Mouse (Mus musculus): ENCODE data around the gene Gm45716. TPM values are rescaled to one million over a fixed set of nuclear protein-coding genes. Genes with fewer than 3 reads are reported as not detected.

Gm45716 gene
- polyA plus RNA-seq (2015; fragmentation: Nextera tagmentation; extraction: Ambion mirVana): 9.4 and 9.7 TPM in 2 replicates

GRCm38 (mm10) chr11:90187441-90187840 lies at the start of gene Gm45716:
TSS of gene Gm45716 (plus strand) at chr11:90187683.
- Histone ChIP-seq H3K9ac (ENCODE audit: low read depth, low read length) (no peak within 1 kb of the TSS), H3K9me3 (ENCODE audit: control insufficient read depth, low read length) (0 out of 2 replicates have a peak, but pooled peaks cover 4% of the 10 kb centered on the region), H3K4me2 (ENCODE audit: low read depth, low read length) (no peak within 1 kb of the TSS), H3K4me1 (ENCODE audit: control insufficient read depth, insufficient read depth, low read length) (no peaks in the 10 kb centered on the region), H3K27me3 (replicated peaks; ENCODE audit: control insufficient read depth, insufficient read depth, low read length) (no peaks in the 10 kb centered on the region), H3K27ac (ENCODE audit: low read length) (no peak within 1 kb of the TSS), H3K36me3 (ENCODE audit: control insufficient read depth, insufficient read depth, low read length) (no peaks in the 10 kb centered on the region), H3K4me3 (ENCODE audit: low read length) (no peak within 1 kb of the TSS)
- WGBS: 85% methylated on average over 7 of the region's 7 CpGs
- ATAC-seq: no peak

DNA sequence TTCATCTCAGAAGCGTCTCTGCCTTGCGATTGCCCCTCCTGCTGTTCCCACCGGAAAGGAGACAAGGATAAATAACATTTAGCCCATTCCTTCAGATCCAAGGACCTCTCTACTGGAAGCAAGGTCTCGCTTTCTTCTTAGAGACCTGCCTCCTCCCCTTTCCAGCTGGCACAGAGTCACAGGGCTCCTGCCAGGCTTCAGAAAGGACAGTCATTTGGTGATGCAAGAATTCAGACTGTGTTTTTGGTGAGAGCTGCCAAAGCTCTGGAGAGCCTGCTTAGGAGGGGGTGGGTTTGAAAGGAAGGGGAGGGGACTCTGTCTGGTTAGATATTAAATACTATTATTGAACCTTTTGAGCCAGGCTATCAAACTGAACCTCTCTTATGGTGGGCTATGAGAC lies 45.1 kb upstream of the Gm45716 start:
- no peak overlapping the region for H3K9ac ChIP-seq (ENCODE audit: low read depth, low read length)
- no peaks in the 10 kb centered on the region for H3K4me1 ChIP-seq (ENCODE audit: control insufficient read depth, insufficient read depth, low read length)
- H3K4me3 ChIP-seq (ENCODE audit: low read length): no peak overlapping the region
- no peak overlapping the region for H3K4me2 ChIP-seq (ENCODE audit: low read depth, low read length)
- ATAC-seq: no peak
- H3K36me3 ChIP-seq (ENCODE audit: control insufficient read depth, insufficient read depth, low read length): no peaks in the 10 kb centered on the region
- 42% methylated on average over 4 of the region's 4 CpGs for whole genome bisulfite sequencing
- no peak overlapping the region for H3K27ac ChIP-seq (ENCODE audit: low read length)
- H3K27me3 ChIP-seq (replicated peaks; ENCODE audit: control insufficient read depth, insufficient read depth, low read length): no peaks in the 10 kb centered on the region
- H3K9me3 ChIP-seq (ENCODE audit: control insufficient read depth, low read length): no peaks in the 10 kb centered on the region

- Histone ChIP-seq H3K9ac (ENCODE audit: low read depth, low read length) (no peak overlapping the region), H3K27me3 (replicated peaks; ENCODE audit: control insufficient read depth, insufficient read depth, low read length) (no peaks in the 10 kb centered on the region), H3K36me3 (ENCODE audit: control insufficient read depth, insufficient read depth, low read length) (no peaks in the 10 kb centered on the region), H3K27ac (ENCODE audit: low read length) (no peak overlapping the region), H3K4me2 (ENCODE audit: low read depth, low read length) (no peak overlapping the region), H3K9me3 (ENCODE audit: control insufficient read depth, low read length) (no peaks in the 10 kb centered on the region), H3K4me1 (ENCODE audit: control insufficient read depth, insufficient read depth, low read length) (no peaks in the 10 kb centered on the region), H3K4me3 (ENCODE audit: low read length) (no peak overlapping the region)
- 68% methylated on average over 4 of the region's 4 CpGs for WGBS
- ATAC-seq: no peak
Measured at GRCm38 (mm10) chr11:90142936-90143335, 44.5 kb upstream of the Gm45716 start.

GRCm38 (mm10) chr11:90146086-90146860 lies 41.2 kb upstream of the Gm45716 start:
- WGBS: 91% methylated on average over 17 of the region's 17 CpGs
- ATAC-seq: no peak

GRCm38 (mm10) chr11:90155066-90155465 lies 32.4 kb upstream of the Gm45716 start:
- no peaks in the 10 kb centered on the region for H3K4me1 ChIP-seq (ENCODE audit: control insufficient read depth, insufficient read depth, low read length)
- H3K27ac ChIP-seq (ENCODE audit: low read length): no peak overlapping the region
- H3K27me3 ChIP-seq (replicated peaks; ENCODE audit: control insufficient read depth, insufficient read depth, low read length): no peaks in the 10 kb centered on the region
- H3K9me3 ChIP-seq (ENCODE audit: control insufficient read depth, low read length): no peaks in the 10 kb centered on the region
- WGBS: 46% methylated on average over 5 of the region's 5 CpGs
- no peak overlapping the region for H3K9ac ChIP-seq (ENCODE audit: low read depth, low read length)
- H3K4me2 ChIP-seq (ENCODE audit: low read depth, low read length): no peak overlapping the region
- H3K36me3 ChIP-seq (ENCODE audit: control insufficient read depth, insufficient read depth, low read length): no peaks in the 10 kb centered on the region
- no peak for ATAC-seq
- H3K4me3 ChIP-seq (ENCODE audit: low read length): no peak overlapping the region

More at GRCm38 (mm10) chr11:90146086-90146860, 41.2 kb upstream of the Gm45716 start:
- Histone ChIP-seq H3K9ac (ENCODE audit: low read depth, low read length) (no peak overlapping the region), H3K4me3 (ENCODE audit: low read length) (no peak overlapping the region), H3K27ac (ENCODE audit: low read length) (no peak overlapping the region), H3K4me2 (ENCODE audit: low read depth, low read length) (no peak overlapping the region), H3K36me3 (ENCODE audit: control insufficient read depth, insufficient read depth, low read length) (no peaks in the 10 kb centered on the region), H3K27me3 (replicated peaks; ENCODE audit: control insufficient read depth, insufficient read depth, low read length) (no peaks in the 10 kb centered on the region), H3K9me3 (ENCODE audit: control insufficient read depth, low read length) (no peaks in the 10 kb centered on the region), H3K4me1 (ENCODE audit: control insufficient read depth, insufficient read depth, low read length) (no peaks in the 10 kb centered on the region)

DNA sequence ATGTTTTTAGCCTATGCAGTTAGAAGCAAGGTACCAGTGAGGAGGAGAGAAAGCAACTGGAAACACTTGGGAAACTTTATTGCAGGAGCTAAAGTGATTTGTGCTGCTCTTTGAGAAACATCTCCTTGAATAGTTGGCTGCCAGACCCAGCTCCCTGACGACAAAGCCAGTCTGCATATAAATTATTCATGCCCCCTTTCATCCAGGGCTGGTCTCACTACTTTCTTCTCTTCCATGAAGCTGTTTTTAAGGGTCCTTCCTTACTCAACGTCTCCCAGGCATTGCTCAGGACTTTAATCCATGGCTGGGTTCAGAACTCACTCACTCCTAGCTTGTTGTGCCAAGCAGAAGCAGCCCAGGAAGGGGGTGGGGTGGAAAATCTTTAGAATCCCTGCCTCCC lies 32.0 kb upstream of the Gm45716 start:
- no peaks in the 10 kb centered on the region for H3K27me3 ChIP-seq (replicated peaks; ENCODE audit: control insufficient read depth, insufficient read depth, low read length)
- H3K4me3 ChIP-seq (ENCODE audit: low read length): no peak overlapping the region
- H3K4me2 ChIP-seq (ENCODE audit: low read depth, low read length): no peak overlapping the region
- no peaks in the 10 kb centered on the region for H3K36me3 ChIP-seq (ENCODE audit: control insufficient read depth, insufficient read depth, low read length)
- 11% methylated on average over 2 of the region's 2 CpGs for WGBS
- H3K9ac ChIP-seq (ENCODE audit: low read depth, low read length): no peak overlapping the region
- no peaks in the 10 kb centered on the region for H3K9me3 ChIP-seq (ENCODE audit: control insufficient read depth, low read length)
- H3K27ac ChIP-seq (ENCODE audit: low read length): no peak overlapping the region
- H3K4me1 ChIP-seq (ENCODE audit: control insufficient read depth, insufficient read depth, low read length): no peaks in the 10 kb centered on the region
- ATAC-seq: no peak

GRCm38 (mm10) chr11:90167771-90168170 lies 19.7 kb upstream of the Gm45716 start:
- WGBS: 35% methylated on average over 6 of the region's 6 CpGs
- ATAC-seq: no peak
- no peaks in the 10 kb centered on the region for H3K9me3 ChIP-seq (ENCODE audit: control insufficient read depth, low read length)
- no peaks in the 10 kb centered on the region for H3K36me3 ChIP-seq (ENCODE audit: control insufficient read depth, insufficient read depth, low read length)
- no peaks in the 10 kb centered on the region for H3K27me3 ChIP-seq (replicated peaks; ENCODE audit: control insufficient read depth, insufficient read depth, low read length)
- no peak overlapping the region for H3K4me2 ChIP-seq (ENCODE audit: low read depth, low read length)
- H3K9ac ChIP-seq (ENCODE audit: low read depth, low read length): no peak overlapping the region
- no peak overlapping the region for H3K27ac ChIP-seq (ENCODE audit: low read length)
- H3K4me3 ChIP-seq (ENCODE audit: low read length): no peak overlapping the region
- H3K4me1 ChIP-seq (ENCODE audit: control insufficient read depth, insufficient read depth, low read length): no peaks in the 10 kb centered on the region

GRCm38 (mm10) chr11:90168338-90169065 lies 19.0 kb upstream of the Gm45716 start:
- no peak for ATAC-seq
- Histone ChIP-seq H3K36me3 (ENCODE audit: control insufficient read depth, insufficient read depth, low read length) (no peaks in the 10 kb centered on the region), H3K4me2 (ENCODE audit: low read depth, low read length) (no peak overlapping the region), H3K27ac (ENCODE audit: low read length) (no peak overlapping the region), H3K4me1 (ENCODE audit: control insufficient read depth, insufficient read depth, low read length) (no peaks in the 10 kb centered on the region), H3K9me3 (ENCODE audit: control insufficient read depth, low read length) (no peaks in the 10 kb centered on the region), H3K27me3 (replicated peaks; ENCODE audit: control insufficient read depth, insufficient read depth, low read length) (no peaks in the 10 kb centered on the region), H3K4me3 (ENCODE audit: low read length) (no peak overlapping the region), H3K9ac (ENCODE audit: low read depth, low read length) (no peak overlapping the region)
- 87% methylated on average over 10 of the region's 10 CpGs for WGBS

DNA sequence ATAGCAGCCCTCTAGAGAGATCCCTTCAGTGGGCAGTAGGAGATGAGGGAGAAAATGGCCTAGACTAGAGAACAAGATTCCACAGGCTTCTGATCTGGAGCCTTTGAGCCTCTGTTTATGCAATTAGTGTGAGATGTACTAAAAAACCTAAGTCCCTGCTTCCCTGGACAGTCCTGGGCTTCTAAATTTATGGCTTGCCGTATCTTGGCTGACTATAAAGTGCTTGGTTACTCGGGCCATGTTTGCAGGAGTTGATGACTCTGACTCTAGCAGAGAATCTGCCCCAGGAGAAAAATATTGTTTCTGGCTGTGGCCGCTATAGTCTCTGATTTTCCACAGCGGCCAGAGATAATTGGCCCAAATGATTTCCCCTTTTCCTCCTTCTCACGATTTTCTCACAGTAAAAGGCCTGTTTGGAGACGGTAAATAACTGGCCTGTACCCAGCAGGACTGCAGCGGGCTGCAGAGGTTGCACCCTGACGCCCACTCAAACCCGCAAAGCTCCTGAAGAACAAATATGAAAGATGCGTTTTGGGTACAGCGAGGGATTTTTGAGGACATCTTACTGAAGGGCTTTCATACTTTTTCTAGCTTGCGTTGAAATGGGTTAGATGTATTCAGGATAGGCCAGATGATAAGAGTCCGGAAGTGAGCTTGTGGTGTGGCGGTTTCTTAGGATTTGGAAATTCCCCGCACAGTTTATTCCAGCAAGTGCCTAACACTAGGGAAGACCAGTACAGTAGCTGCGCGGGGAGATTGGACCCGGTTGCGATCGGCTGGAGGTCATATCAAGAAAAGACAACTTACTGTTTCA lies 18.1 kb upstream of the Gm45716 start:
- WGBS: 53% methylated on average over 20 of the region's 20 CpGs
- ATAC-seq: peak; percentile 26; the same call in 1 of the 2 replicates
- no peaks in the 10 kb centered on the region for H3K9me3 ChIP-seq (ENCODE audit: control insufficient read depth, low read length)
- H3K36me3 ChIP-seq (ENCODE audit: control insufficient read depth, insufficient read depth, low read length): no peaks in the 10 kb centered on the region
- H3K4me1 ChIP-seq (ENCODE audit: control insufficient read depth, insufficient read depth, low read length): no peaks in the 10 kb centered on the region
- H3K9ac ChIP-seq (ENCODE audit: low read depth, low read length): no peak overlapping the region
- H3K27me3 ChIP-seq (replicated peaks; ENCODE audit: control insufficient read depth, insufficient read depth, low read length): no peaks in the 10 kb centered on the region
- H3K4me2 ChIP-seq (ENCODE audit: low read depth, low read length): peak overlapping the region; percentile 37
- H3K27ac ChIP-seq (ENCODE audit: low read length): no peak overlapping the region
- H3K4me3 ChIP-seq (ENCODE audit: low read length): peak overlapping the region; percentile 16; the same call in 1 of the 2 replicates
